Mouse (Mus musculus) duodenum, adult 2 months (tissue): Measurements from ENCODE around the gene Tmprss5. TPM values are rescaled to one million over a fixed set of nuclear protein-coding genes. Genes with fewer than 3 reads are reported as not detected.

Source experiments
- polyA plus RNA-seq: library from polyadenylated mRNA; depleted of rRNA; stranded (reverse); fragments of >200 nt; gene quantifications from 2 replicates; pipeline ENCODE4 v1.2.3, GENCODE M21; 2012; ENCODE audit warnings: low replicate concordance; rRNA removed

Tmprss5 gene
- polyA plus RNA-seq: 3.3 and 4.1 TPM in 2 replicates

GRCm38 (mm10) chr9:49081107-49081506 is at the start of gene Tmprss5:
Gene Tmprss5, plus strand, starts transcription at chr9:49081260.

GRCm38 (mm10) chr9:49055333-49056205 is 25.5 kb upstream of the Tmprss5 start, which contains the start of gene Zw10:
Gene Zw10, plus strand, starts transcription at chr9:49055613.

Other genes with a start within 250 kb of the Tmprss5 start
- gene Zbtb16, start 245.0 kb upstream of the Tmprss5 start, polyA plus RNA-seq: 1.4 and 1.5 TPM in 2 replicates
- 2.6 and 4.2 TPM in 2 replicates for gene Htr3a, start 170.2 kb upstream of the Tmprss5 start, polyA plus RNA-seq
- gene Htr3b, start 116.3 kb upstream of the Tmprss5 start, polyA plus RNA-seq: 0.40 and 0.48 TPM in 2 replicates
- 2.2 and 4.7 TPM in 2 replicates for gene Usp28, start 95.9 kb upstream of the Tmprss5 start, polyA plus RNA-seq
- 2.4 and 2.9 TPM in 2 replicates for gene Zw10, start 25.6 kb upstream of the Tmprss5 start, polyA plus RNA-seq
- not detected in 2 replicates for gene Gm4894, start 169.3 kb downstream of the Tmprss5 start, polyA plus RNA-seq